Comparison of ENCODE assay signal across 9 mouse cellular contexts in genomic region chr10:59799303-59800044, GRCm38 (mm10).
DNase-seq lines count a peak whose midpoint lies in the region; ATAC-seq lines count a peak whose summit lies in the region.
"Had no signal": no experiment of that assay in that cellular context is flagged by ENCODE, and none has a peak within 500 bp of the region (broad histone marks: within the 10 kb centered on the region; RNA-seq: fewer than 3 reads in every experiment).

No protein-coding gene starts in this region.

- peaks cover 23% of the 10 kb centered on the region for H3K4me1 ChIP-seq in liver, embryonic 11.5 days (replicated peaks; ENCODE audit: control insufficient read depth, insufficient read depth, low read length)
- peaks cover 9% of the 10 kb centered on the region for H3K4me1 ChIP-seq in hindbrain, embryonic 14.5 days (replicated peaks; ENCODE audit: control insufficient read depth, insufficient read depth, low read length)
- peaks cover 9% of the 10 kb centered on the region for H3K4me1 ChIP-seq in midbrain, embryonic 15.5 days

- WGBS in liver, embryonic 11.5 days = 64% methylated on average over 12 of the region's 13 CpGs
- 42% methylated on average over 13 of the region's 13 CpGs for WGBS in hindbrain, embryonic 14.5 days
- 43% methylated on average over 13 of the region's 13 CpGs for WGBS in midbrain, embryonic 15.5 days

- H3K27me3 ChIP-seq in liver, embryonic 11.5 days (replicated peaks; ENCODE audit: control insufficient read depth, insufficient read depth, low read length) = no peaks in the 10 kb centered on the region
- H3K27me3 ChIP-seq in hindbrain, embryonic 14.5 days (ENCODE audit: control insufficient read depth, insufficient read depth, low read length) = no peaks in the 10 kb centered on the region
- no peaks in the 10 kb centered on the region for H3K27me3 ChIP-seq in midbrain, embryonic 15.5 days (replicated peaks)
- H3K27me3 ChIP-seq: Patski had no signal

- no peak overlapping the region for H3K4me2 ChIP-seq in liver, embryonic 11.5 days
- no peak overlapping the region for H3K4me2 ChIP-seq in hindbrain, embryonic 14.5 days (replicated peaks)
- no peak overlapping the region for H3K4me2 ChIP-seq in midbrain, embryonic 15.5 days

- no peaks in the 10 kb centered on the region for H3K36me3 ChIP-seq in liver, embryonic 11.5 days (ENCODE audit: control insufficient read depth, insufficient read depth, low read length)
- H3K36me3 ChIP-seq in hindbrain, embryonic 14.5 days (replicated peaks; ENCODE audit: control insufficient read depth, insufficient read depth) = peaks cover 4% of the 10 kb centered on the region; the same call in 1 of the 2 replicates
- H3K36me3 ChIP-seq in midbrain, embryonic 15.5 days (replicated peaks) = no peaks in the 10 kb centered on the region

- no peaks in the 10 kb centered on the region for H3K9me3 ChIP-seq in liver, embryonic 11.5 days (ENCODE audit: control insufficient read depth, low read length)
- H3K9me3 ChIP-seq in hindbrain, embryonic 14.5 days (ENCODE audit: control insufficient read depth, low read length) = no peaks in the 10 kb centered on the region
- H3K9me3 ChIP-seq in midbrain, embryonic 15.5 days = no peaks in the 10 kb centered on the region

- no peak overlapping the region for H3K27ac ChIP-seq in liver, embryonic 11.5 days (ENCODE audit: low read depth, low read length)
- no peak overlapping the region for H3K27ac ChIP-seq in hindbrain, embryonic 14.5 days
- H3K27ac ChIP-seq in midbrain, embryonic 15.5 days = 0 out of 2 replicates have a peak overlapping the region, but pooled peaks have one; percentile 23
- H3K27ac ChIP-seq: kidney, postnatal 0 days had no signal

- peak; percentile 64 for DNase-seq in liver
- DNase-seq in liver, embryonic 11.5 days (ENCODE audit: low spot score) = no peak
- DNase-seq in hindbrain, embryonic 14.5 days (ENCODE audit: low spot score) = peak; percentile 53
- DNase-seq in gastrocnemius, postnatal 4 days (ENCODE audit: low spot score in 2 of 2) = no peak

- ATAC-seq in liver, embryonic 11.5 days (replicated peaks; ENCODE audit: low FRiP score) = no peak
- ATAC-seq in erythroid progenitor cell, adult 5-6 weeks (replicated peaks; ENCODE audit: low FRiP score, poor library complexity, severe bottlenecking) = peak; percentile 24
- ATAC-seq in hindbrain, embryonic 14.5 days (ENCODE audit: low FRiP score) = peak; percentile 19; the same call in 1 of the 2 replicates
- no peak; the same call in 1 of the 2 replicates for ATAC-seq in midbrain, embryonic 15.5 days (replicated peaks)
- no peak for ATAC-seq in frontal cortex, adult (ENCODE audit: low TSS enrichment)
- ATAC-seq: Patski had no signal

- H3K9ac ChIP-seq in liver, embryonic 11.5 days (ENCODE audit: low read depth, low read length) = no peak overlapping the region
- H3K9ac ChIP-seq in hindbrain, embryonic 14.5 days = no peak overlapping the region
- H3K9ac ChIP-seq in midbrain, embryonic 15.5 days = no peak overlapping the region

- no peak overlapping the region for H3K4me3 ChIP-seq in liver, embryonic 11.5 days (ENCODE audit: low read depth, low read length)
- no peak overlapping the region for H3K4me3 ChIP-seq in hindbrain, embryonic 14.5 days (replicated peaks; ENCODE audit: low read length)
- H3K4me3 ChIP-seq in midbrain, embryonic 15.5 days = no peak overlapping the region

Comparison
In these comparisons a context has a peak if more than half of its experiments do, and no peak if none do; other contexts are left out.
1. DNase-seq: peak in liver (single experiment) and hindbrain, embryonic 14.5 days (single experiment); none in liver, embryonic 11.5 days (single experiment) and gastrocnemius, postnatal 4 days (0 of 2).
2. ATAC-seq: peak in erythroid progenitor cell, adult 5-6 weeks (single experiment) and hindbrain, embryonic 14.5 days (single experiment); none in liver, embryonic 11.5 days (single experiment), midbrain, embryonic 15.5 days (single experiment) and frontal cortex, adult (single experiment).